Comparison of ENCODE assay signal across 10 mouse cellular contexts in the genomic region with DNA sequence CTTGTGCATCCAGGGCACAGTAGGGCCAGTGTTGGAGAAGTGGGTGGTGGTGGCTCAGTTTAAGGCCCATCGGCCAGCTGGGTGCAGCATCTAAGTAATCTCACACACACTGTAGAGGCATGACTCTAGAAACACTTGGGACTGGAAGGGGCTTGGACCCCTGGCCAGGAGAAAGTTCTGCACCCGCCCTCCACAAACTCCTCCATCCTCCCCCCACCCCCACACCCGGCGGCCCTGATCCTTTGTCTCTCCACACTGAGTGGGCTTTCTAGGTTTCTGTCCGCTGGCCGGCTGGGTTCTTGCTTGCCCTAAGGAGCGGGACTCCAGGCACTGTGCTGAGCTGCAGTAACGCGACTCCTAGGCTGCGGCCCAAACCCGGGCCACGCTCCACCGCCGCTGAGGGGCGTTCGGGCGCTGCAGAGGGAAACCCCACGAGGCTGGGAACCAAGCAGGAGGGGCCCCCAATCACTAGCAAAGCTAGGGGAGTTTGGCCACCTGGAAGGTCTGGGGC. TPM values are rescaled to one million over a fixed set of nuclear protein-coding genes. Genes with fewer than 3 reads are reported as not detected.
DNase-seq lines count a peak whose midpoint lies in the region; ATAC-seq lines count a peak whose summit lies in the region.
"Had no signal": no experiment of that assay in that cellular context is flagged by ENCODE, and none has a peak within 500 bp of the region (broad histone marks: within the 10 kb centered on the region; RNA-seq: fewer than 3 reads in every experiment).

No protein-coding gene starts in this region.

- no peaks in the 10 kb centered on the region for H3K9me3 ChIP-seq in heart, embryonic 10.5 days
- H3K9me3 ChIP-seq in hindbrain, embryonic 10.5 days = no peaks in the 10 kb centered on the region
- H3K9me3 ChIP-seq in midbrain, embryonic 16.5 days (replicated peaks; ENCODE audit: control insufficient read depth, low read length, poor library complexity, severe bottlenecking) = no peaks in the 10 kb centered on the region
- H3K9me3 ChIP-seq: neural tube, embryonic 12.5 days had no signal

- ATAC-seq in midbrain, embryonic 16.5 days = peak; percentile 33; the same call in 1 of the 2 replicates
- ATAC-seq: Patski had no signal

- peaks cover 52% of the 10 kb centered on the region for H3K4me1 ChIP-seq in heart, embryonic 10.5 days
- peaks cover 70% of the 10 kb centered on the region for H3K4me1 ChIP-seq in hindbrain, embryonic 10.5 days (replicated peaks)
- peaks cover 14% of the 10 kb centered on the region for H3K4me1 ChIP-seq in midbrain, embryonic 16.5 days (ENCODE audit: control insufficient read depth, insufficient read depth, low read length)

- 0 out of 2 replicates have a peak overlapping the region, but pooled peaks have one; percentile 5 for H3K27ac ChIP-seq in heart, embryonic 10.5 days
- peak overlapping the region; percentile 62 for H3K27ac ChIP-seq in hindbrain, embryonic 10.5 days
- peak overlapping the region; percentile 73 for H3K27ac ChIP-seq in midbrain, embryonic 16.5 days (ENCODE audit: low read length)
- H3K27ac ChIP-seq: neural tube, embryonic 12.5 days had no signal

- H3K27me3 ChIP-seq in heart, embryonic 10.5 days (ENCODE audit: insufficient read depth, poor library complexity, severe bottlenecking) = peaks cover 77% of the 10 kb centered on the region
- H3K27me3 ChIP-seq in hindbrain, embryonic 10.5 days (ENCODE audit: insufficient read depth, poor library complexity, severe bottlenecking) = peaks cover 99% of the 10 kb centered on the region
- H3K27me3 ChIP-seq in midbrain, embryonic 16.5 days (ENCODE audit: control insufficient read depth, insufficient read depth, low read depth, low read length) = peaks cover 41% of the 10 kb centered on the region
- H3K27me3 ChIP-seq: Patski had no signal

- H3K36me3 ChIP-seq in heart, embryonic 10.5 days = no peaks in the 10 kb centered on the region
- no peaks in the 10 kb centered on the region for H3K36me3 ChIP-seq in hindbrain, embryonic 10.5 days
- 0 out of 2 replicates have a peak, but pooled peaks cover 2% of the 10 kb centered on the region for H3K36me3 ChIP-seq in midbrain, embryonic 16.5 days (ENCODE audit: control insufficient read depth, insufficient read depth, low read length)
- H3K36me3 ChIP-seq: neural tube, embryonic 12.5 days had no signal

- H3K4me3 ChIP-seq in heart, embryonic 10.5 days = peak overlapping the region; percentile 75
- H3K4me3 ChIP-seq in hindbrain, embryonic 10.5 days = peak overlapping the region; percentile 70
- H3K4me3 ChIP-seq in midbrain, embryonic 16.5 days (ENCODE audit: low read depth, low read length) = peak overlapping the region; percentile 14
- H3K4me3 ChIP-seq: neural tube, embryonic 12.5 days had no signal

- WGBS in heart, embryonic 10.5 days = 2% methylated on average over 18 of the region's 18 CpGs
- WGBS in hindbrain, embryonic 10.5 days = under 1% methylated on average over 18 of the region's 18 CpGs
- WGBS in midbrain, embryonic 16.5 days = 5% methylated on average over 17 of the region's 18 CpGs

- H3K9ac ChIP-seq in midbrain, embryonic 16.5 days (ENCODE audit: low read depth, low read length) = peak overlapping the region; percentile 46; the same call in 1 of the 2 replicates
- H3K9ac ChIP-seq: neural tube, embryonic 12.5 days had no signal

- H3K4me2 ChIP-seq in midbrain, embryonic 16.5 days (ENCODE audit: low read length) = peak overlapping the region; percentile 63

- peak; percentile 77 for DNase-seq in heart, embryonic 10.5 days (ENCODE audit: low spot score)
- no peak for DNase-seq in heart, adult 9 months (ENCODE audit: low spot score in 2 of 2)
- DNase-seq in right cerebral cortex, postnatal 10 days (ENCODE audit: low spot score in 2 of 2) = peak; percentile 48 to 62
- no peak for DNase-seq in right cerebral cortex, postnatal 14 days
- DNase-seq in hindbrain, embryonic 10.5 days (ENCODE audit: low spot score) = peak; percentile 75
- DNase-seq in T-cell, adult 2 months (ENCODE audit: low spot score) = no peak
- no peak for DNase-seq in thymus, postnatal 36 days

RNA-seq across cellular contexts. Expression of a gene that starts 1.7 kb away (rescaled TPM):
- polyA plus RNA-seq in heart, embryonic 10.5 days (2016; fragmentation: Nextera tagmentation; extraction: Ambion mirVana) = 0.12 and 0.33 TPM in 2 replicates
- 2.9 and 5.3 TPM in 2 replicates for polyA plus RNA-seq in hindbrain, embryonic 10.5 days (2016; fragmentation: Nextera tagmentation; extraction: Ambion mirVana)
- 9.8 and 11.0 TPM in 2 replicates for polyA plus RNA-seq in midbrain, embryonic 16.5 days (2015; fragmentation: Nextera tagmentation; extraction: Ambion mirVana)
- polyA plus RNA-seq: neural tube, embryonic 12.5 days had no signal

Comparison
In these comparisons a context has a peak if more than half of its experiments do, and no peak if none do; other contexts are left out.
1. DNase-seq: peak in heart, embryonic 10.5 days (single experiment), right cerebral cortex, postnatal 10 days (2 of 2) and hindbrain, embryonic 10.5 days (single experiment); none in heart, adult 9 months (0 of 2), right cerebral cortex, postnatal 14 days (single experiment), T-cell, adult 2 months (single experiment) and thymus, postnatal 36 days (0 of 2).
2. H3K27ac ChIP-seq: peak in every context shown above with its lines; median percentile 73 in midbrain, embryonic 16.5 days; 62 in hindbrain, embryonic 10.5 days; 5 in heart, embryonic 10.5 days.
3. H3K4me3 ChIP-seq: peak in every context shown above with its lines; median percentile 75 in heart, embryonic 10.5 days; 70 in hindbrain, embryonic 10.5 days; 14 in midbrain, embryonic 16.5 days.